ENCODE assay signal across 10 mouse cellular contexts in the genomic region with DNA sequence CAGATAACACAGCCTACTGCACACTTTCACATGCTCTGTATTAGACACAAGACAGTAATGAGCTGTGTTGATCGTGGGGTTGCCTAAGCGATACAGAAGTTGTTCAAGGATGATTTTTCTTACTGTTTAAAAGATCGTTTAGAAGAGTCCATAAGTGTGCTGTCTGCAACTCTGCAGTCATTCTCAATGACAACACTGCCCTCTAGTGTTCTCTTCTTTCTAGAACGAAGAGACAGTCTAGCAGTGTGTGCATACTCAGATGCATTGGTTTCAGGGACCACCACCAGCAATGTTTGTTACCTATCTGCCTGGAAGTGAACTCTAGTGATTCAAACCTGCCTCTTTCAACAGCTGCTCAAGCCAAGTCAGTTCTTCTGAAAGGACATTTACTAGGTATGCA.
DNase-seq lines count a peak whose midpoint lies in the region; ATAC-seq lines count a peak whose summit lies in the region.
"Had no signal": no experiment of that assay in that cellular context is flagged by ENCODE, and none has a peak within 500 bp of the region (broad histone marks: within the 10 kb centered on the region; RNA-seq: fewer than 3 reads in every experiment).

No protein-coding gene starts in this region.

- DNase-seq in liver, embryonic 11.5 days (ENCODE audit: low spot score), result no peak
- no peak for DNase-seq in liver
- peak; percentile 86 for DNase-seq in NIH3T3 (ENCODE audit: low read depth)
- peak; percentile 69 for DNase-seq in embryo, embryonic 11.5 days (ENCODE audit: low read depth, low spot score)
- peak; percentile 55 to 69 for DNase-seq in left cerebral cortex, postnatal 25 days (ENCODE audit: low spot score in 2 of 2)
- DNase-seq in gastrocnemius, adult 8-10 months (ENCODE audit: low spot score in 2 of 2), result no peak

- no peaks in the 10 kb centered on the region for H3K36me3 ChIP-seq in liver, embryonic 11.5 days (ENCODE audit: control insufficient read depth, insufficient read depth, low read length)
- no peaks in the 10 kb centered on the region for H3K36me3 ChIP-seq in hindbrain, embryonic 16.5 days (ENCODE audit: control insufficient read depth, insufficient read depth, low read length)
- H3K36me3 ChIP-seq in neural tube, embryonic 13.5 days, result no peaks in the 10 kb centered on the region

- 0 out of 2 replicates have a peak, but pooled peaks have one; percentile 39 for ATAC-seq in liver, embryonic 11.5 days (replicated peaks; ENCODE audit: low FRiP score)
- peak; percentile 93 for ATAC-seq in hindbrain, embryonic 16.5 days
- peak; percentile 69 for ATAC-seq in neural tube, embryonic 13.5 days (ENCODE audit: low read depth)

- H3K9me3 ChIP-seq in liver, embryonic 11.5 days (ENCODE audit: control insufficient read depth, low read length), result no peaks in the 10 kb centered on the region
- no peaks in the 10 kb centered on the region for H3K9me3 ChIP-seq in hindbrain, embryonic 16.5 days (ENCODE audit: control insufficient read depth, low read length)
- H3K9me3 ChIP-seq in neural tube, embryonic 13.5 days, result no peaks in the 10 kb centered on the region

- no peak overlapping the region for H3K9ac ChIP-seq in liver, embryonic 11.5 days (ENCODE audit: low read depth, low read length)
- H3K9ac ChIP-seq in hindbrain, embryonic 16.5 days (ENCODE audit: low read depth, low read length), result no peak overlapping the region; the same call in 1 of the 2 replicates
- no peak overlapping the region for H3K9ac ChIP-seq in neural tube, embryonic 13.5 days

- H3K27me3 ChIP-seq in liver, embryonic 11.5 days (replicated peaks; ENCODE audit: control insufficient read depth, insufficient read depth, low read length), result no peaks in the 10 kb centered on the region
- H3K27me3 ChIP-seq in hindbrain, embryonic 16.5 days (replicated peaks; ENCODE audit: control insufficient read depth, insufficient read depth, low read length), result no peaks in the 10 kb centered on the region
- no peaks in the 10 kb centered on the region for H3K27me3 ChIP-seq in neural tube, embryonic 13.5 days

- H3K27ac ChIP-seq in liver, embryonic 11.5 days (ENCODE audit: low read depth, low read length), result no peak overlapping the region
- H3K27ac ChIP-seq in hindbrain, embryonic 16.5 days (ENCODE audit: low read depth, low read length), result no peak overlapping the region
- no peak overlapping the region for H3K27ac ChIP-seq in neural tube, embryonic 13.5 days (replicated peaks)

- 25% methylated on average over 4 of the region's 4 CpGs for WGBS in liver, embryonic 11.5 days
- WGBS in hindbrain, embryonic 16.5 days, result 17% methylated on average over 4 of the region's 4 CpGs
- 15% methylated on average over 4 of the region's 4 CpGs for WGBS in neural tube, embryonic 13.5 days

- no peak overlapping the region for H3K4me2 ChIP-seq in liver, embryonic 11.5 days
- H3K4me2 ChIP-seq in hindbrain, embryonic 16.5 days (ENCODE audit: low read length), result no peak overlapping the region
- H3K4me2 ChIP-seq in neural tube, embryonic 13.5 days, result no peak overlapping the region

- H3K4me3 ChIP-seq in liver, embryonic 11.5 days (ENCODE audit: low read depth, low read length), result no peak overlapping the region
- no peak overlapping the region for H3K4me3 ChIP-seq in hindbrain, embryonic 16.5 days (ENCODE audit: low read length)
- H3K4me3 ChIP-seq in neural tube, embryonic 13.5 days, result no peak overlapping the region
- H3K4me3 ChIP-seq: erythroblast, embryonic 14.5 days; myocyte had no signal

- H3K4me1 ChIP-seq in liver, embryonic 11.5 days (replicated peaks; ENCODE audit: control insufficient read depth, insufficient read depth, low read length), result no peaks in the 10 kb centered on the region
- no peaks in the 10 kb centered on the region for H3K4me1 ChIP-seq in hindbrain, embryonic 16.5 days (ENCODE audit: control insufficient read depth, insufficient read depth, low read depth, low read length)
- H3K4me1 ChIP-seq in neural tube, embryonic 13.5 days (replicated peaks), result no peaks in the 10 kb centered on the region

- intact Hi-C loops in left cerebral cortex, postnatal 25 days (cut with DNase I), result loop anchor here (2.0 to 5.0 kb wide), 3 partner anchors 364 to 464 kb away; no protein-coding TSS in a partner anchor

Comparison
In these comparisons a context has a peak if more than half of its experiments do, and no peak if none do; other contexts are left out.
1. ATAC-seq: peak in every context shown above with its lines; median percentile 93 in hindbrain, embryonic 16.5 days; 69 in neural tube, embryonic 13.5 days; 39 in liver, embryonic 11.5 days.
2. DNase-seq: peak in NIH3T3 (single experiment), embryo, embryonic 11.5 days (single experiment) and left cerebral cortex, postnatal 25 days (2 of 2); none in liver, embryonic 11.5 days (single experiment), liver (single experiment) and gastrocnemius, adult 8-10 months (0 of 2).